Mouse (Mus musculus): Measurements from ENCODE around the gene Yif1b. TPM values are rescaled to one million over a fixed set of nuclear protein-coding genes. Genes with fewer than 3 reads are reported as not detected.
"Not testable (repeated sequence)": the region's sequence is repeated elsewhere in the genome, so short reads cannot be mapped to it uniquely, and the experiment has no call there.

The Yif1b gene
- 109 and 114 TPM in 2 replicates for polyA plus RNA-seq (2015; fragmentation: Nextera tagmentation; extraction: Ambion mirVana)

- H3K4me2 ChIP-seq (ENCODE audit: low read length), result peak within 1 kb of the TSS; percentile 91
- ATAC-seq, result peak; percentile 98
- peak within 1 kb of the TSS; percentile 80 for H3K4me3 ChIP-seq (ENCODE audit: low read length)
- no peaks in the 10 kb centered on the region for H3K9me3 ChIP-seq (ENCODE audit: control insufficient read depth, low read length)
- peak within 1 kb of the TSS; percentile 81 for H3K9ac ChIP-seq (ENCODE audit: low read depth, low read length)
- H3K36me3 ChIP-seq (ENCODE audit: control insufficient read depth, insufficient read depth, low read length), result no peaks in the 10 kb centered on the region
- peaks cover 4% of the 10 kb centered on the region for H3K27me3 ChIP-seq (replicated peaks; ENCODE audit: control insufficient read depth, insufficient read depth, low read length)
- H3K4me1 ChIP-seq (ENCODE audit: control insufficient read depth, insufficient read depth, low read depth, low read length), result peaks cover 9% of the 10 kb centered on the region
- peak within 1 kb of the TSS; percentile 89 for H3K27ac ChIP-seq (ENCODE audit: low read depth, low read length)
- WGBS, result under 1% methylated on average over 60 of the region's 60 CpGs
These were observed at the start of gene Yif1b for GRCm38 (mm10) chr7:29238019-29238967. Gene Yif1b, plus strand, starts transcription at chr7:29238329.

DNA sequence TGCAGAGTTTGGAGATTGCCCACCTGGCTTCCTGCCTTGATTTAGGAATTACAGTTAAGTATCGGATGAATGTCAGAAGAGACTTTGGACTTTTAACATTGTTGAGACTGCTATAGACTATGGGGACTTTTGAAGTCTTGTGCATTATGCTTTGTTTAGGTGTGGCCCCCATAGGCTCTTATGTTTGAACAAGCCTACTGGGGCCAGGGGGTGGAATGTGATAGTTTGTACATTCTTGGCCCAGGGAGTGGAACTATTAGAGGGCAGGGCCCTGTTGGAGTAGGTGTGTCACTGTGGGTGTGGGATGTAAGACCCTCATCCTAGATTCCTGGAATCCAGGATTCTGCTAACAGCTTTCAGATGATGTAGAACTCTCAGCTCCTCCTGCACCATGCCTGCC is 43.9 kb upstream of the Yif1b start:
- not testable (repeated sequence) for H3K27ac ChIP-seq (ENCODE audit: low read depth, low read length); H3K9me3 ChIP-seq (ENCODE audit: control insufficient read depth, low read length); H3K4me3 ChIP-seq (ENCODE audit: low read length); H3K27me3 ChIP-seq (replicated peaks; ENCODE audit: control insufficient read depth, insufficient read depth, low read length); H3K4me1 ChIP-seq (ENCODE audit: control insufficient read depth, insufficient read depth, low read depth, low read length); ATAC-seq; H3K9ac ChIP-seq (ENCODE audit: low read depth, low read length); H3K4me2 ChIP-seq (ENCODE audit: low read length); H3K36me3 ChIP-seq (ENCODE audit: control insufficient read depth, insufficient read depth, low read length)
- WGBS, result 100% methylated on average over 1 of the region's 1 CpGs

DNA sequence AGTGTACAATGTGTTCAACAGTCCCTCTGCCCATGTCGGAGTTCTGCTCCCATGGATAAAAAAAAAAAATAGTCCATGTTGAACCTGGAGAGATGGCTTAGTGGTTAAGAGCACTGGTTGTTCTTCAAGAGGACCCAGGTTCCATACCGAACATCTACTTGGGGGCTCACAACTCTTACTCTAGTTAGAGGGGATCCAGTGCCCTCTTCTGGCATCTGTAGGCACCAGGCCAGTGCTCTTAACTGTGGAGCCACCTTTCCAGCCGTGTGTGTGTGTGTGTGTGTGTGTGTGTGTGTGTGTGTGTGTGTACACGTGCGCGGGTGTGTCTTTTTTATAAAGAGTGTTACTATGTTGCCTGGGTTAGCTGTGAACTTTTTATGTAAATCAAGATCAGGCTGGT is 35.6 kb upstream of the Yif1b start:
- Histone ChIP-seq H3K4me2 (ENCODE audit: low read length) (no peak overlapping the region), H3K27me3 (replicated peaks; ENCODE audit: control insufficient read depth, insufficient read depth, low read length) (no peaks in the 10 kb centered on the region), H3K27ac (ENCODE audit: low read depth, low read length) (no peak overlapping the region), H3K36me3 (ENCODE audit: control insufficient read depth, insufficient read depth, low read length) (no peaks in the 10 kb centered on the region), H3K9ac (ENCODE audit: low read depth, low read length) (no peak overlapping the region), H3K9me3 (ENCODE audit: control insufficient read depth, low read length) (no peaks in the 10 kb centered on the region), H3K4me1 (ENCODE audit: control insufficient read depth, insufficient read depth, low read depth, low read length) (no peaks in the 10 kb centered on the region), H3K4me3 (ENCODE audit: low read length) (no peak overlapping the region)
- 89% methylated on average over 6 of the region's 6 CpGs for WGBS
- ATAC-seq, result no peak

GRCm38 (mm10) chr7:29211013-29211412 is 27.1 kb upstream of the Yif1b start:
- Histone ChIP-seq H3K4me3 (ENCODE audit: low read length) (peak overlapping the region; percentile 40), H3K27ac (ENCODE audit: low read depth, low read length) (peak overlapping the region; percentile 8; the same call in 1 of the 2 replicates), H3K4me2 (ENCODE audit: low read length) (peak overlapping the region; percentile 59), H3K4me1 (ENCODE audit: control insufficient read depth, insufficient read depth, low read depth, low read length) (peaks cover 12% of the 10 kb centered on the region)
- 27% methylated on average over 15 of the region's 15 CpGs for WGBS
- not testable (repeated sequence) for H3K27me3 ChIP-seq (replicated peaks; ENCODE audit: control insufficient read depth, insufficient read depth, low read length); H3K9ac ChIP-seq (ENCODE audit: low read depth, low read length); ATAC-seq; H3K36me3 ChIP-seq (ENCODE audit: control insufficient read depth, insufficient read depth, low read length); H3K9me3 ChIP-seq (ENCODE audit: control insufficient read depth, low read length)

DNA sequence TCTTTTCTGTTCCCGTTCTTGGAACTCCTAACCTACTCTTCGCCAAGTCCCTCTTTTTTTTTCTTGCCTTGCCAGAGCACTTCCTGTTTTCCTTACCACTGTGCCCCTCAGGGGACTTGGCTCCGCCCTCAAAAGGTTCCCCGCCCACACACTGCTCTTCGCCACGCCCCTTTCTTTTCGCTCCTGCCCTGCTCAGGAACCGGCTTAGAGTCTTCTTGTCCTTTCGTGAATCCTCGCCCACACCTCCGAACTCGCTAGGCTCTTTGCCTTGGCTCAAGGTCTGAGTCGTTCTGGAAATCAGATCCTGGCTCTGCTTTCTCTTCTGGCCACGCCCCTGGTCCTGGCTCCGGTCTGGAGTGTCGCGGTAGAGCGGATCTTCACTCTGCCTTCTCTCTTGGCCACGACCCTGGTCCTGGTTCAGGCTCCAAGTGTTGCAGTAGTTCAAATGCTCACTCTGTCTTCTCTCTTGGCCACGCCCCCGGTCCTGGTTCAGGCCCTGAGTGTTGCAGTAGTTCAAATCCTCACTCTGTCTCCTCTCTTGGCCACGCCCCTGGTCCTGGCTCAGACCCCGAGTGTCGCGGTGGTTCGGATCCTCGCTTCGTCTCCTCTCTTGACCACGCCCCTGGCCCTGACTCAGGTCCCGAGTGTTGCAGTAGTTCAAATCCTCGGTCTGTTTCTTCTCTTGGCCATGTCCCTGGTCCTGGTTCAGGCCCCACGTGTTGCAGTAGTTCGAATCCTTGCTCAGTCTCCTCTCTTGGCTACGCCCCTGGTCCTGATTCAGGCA is 26.5 kb upstream of the Yif1b start:
- no peaks in the 10 kb centered on the region for H3K9me3 ChIP-seq (ENCODE audit: control insufficient read depth, low read length)
- peak; percentile 53 for ATAC-seq
- peaks cover 12% of the 10 kb centered on the region for H3K4me1 ChIP-seq (ENCODE audit: control insufficient read depth, insufficient read depth, low read depth, low read length)
- no peaks in the 10 kb centered on the region for H3K36me3 ChIP-seq (ENCODE audit: control insufficient read depth, insufficient read depth, low read length)
- H3K4me2 ChIP-seq (ENCODE audit: low read length), result peak overlapping the region; percentile 59
- peak overlapping the region; percentile 8; the same call in 1 of the 2 replicates for H3K27ac ChIP-seq (ENCODE audit: low read depth, low read length)
- no peaks in the 10 kb centered on the region for H3K27me3 ChIP-seq (replicated peaks; ENCODE audit: control insufficient read depth, insufficient read depth, low read length)
- 6% methylated on average over 34 of the region's 34 CpGs for WGBS
- peak overlapping the region; percentile 40 for H3K4me3 ChIP-seq (ENCODE audit: low read length)
- H3K9ac ChIP-seq (ENCODE audit: low read depth, low read length), result peak overlapping the region; percentile 50

- Histone ChIP-seq H3K36me3 (ENCODE audit: control insufficient read depth, insufficient read depth, low read length) (no peaks in the 10 kb centered on the region), H3K9ac (ENCODE audit: low read depth, low read length) (no peak overlapping the region), H3K27me3 (replicated peaks; ENCODE audit: control insufficient read depth, insufficient read depth, low read length) (no peaks in the 10 kb centered on the region), H3K9me3 (ENCODE audit: control insufficient read depth, low read length) (no peaks in the 10 kb centered on the region), H3K4me1 (ENCODE audit: control insufficient read depth, insufficient read depth, low read depth, low read length) (peaks cover 12% of the 10 kb centered on the region), H3K4me2 (ENCODE audit: low read length) (peak overlapping the region; percentile 59), H3K27ac (ENCODE audit: low read depth, low read length) (no peak overlapping the region), H3K4me3 (ENCODE audit: low read length) (peak overlapping the region; percentile 40; the same call in 1 of the 2 replicates)
- 11% methylated on average over 26 of the region's 26 CpGs for WGBS
- no peak for ATAC-seq
These were observed 25.8 kb upstream of the Yif1b start for GRCm38 (mm10) chr7:29212199-29212765.

DNA sequence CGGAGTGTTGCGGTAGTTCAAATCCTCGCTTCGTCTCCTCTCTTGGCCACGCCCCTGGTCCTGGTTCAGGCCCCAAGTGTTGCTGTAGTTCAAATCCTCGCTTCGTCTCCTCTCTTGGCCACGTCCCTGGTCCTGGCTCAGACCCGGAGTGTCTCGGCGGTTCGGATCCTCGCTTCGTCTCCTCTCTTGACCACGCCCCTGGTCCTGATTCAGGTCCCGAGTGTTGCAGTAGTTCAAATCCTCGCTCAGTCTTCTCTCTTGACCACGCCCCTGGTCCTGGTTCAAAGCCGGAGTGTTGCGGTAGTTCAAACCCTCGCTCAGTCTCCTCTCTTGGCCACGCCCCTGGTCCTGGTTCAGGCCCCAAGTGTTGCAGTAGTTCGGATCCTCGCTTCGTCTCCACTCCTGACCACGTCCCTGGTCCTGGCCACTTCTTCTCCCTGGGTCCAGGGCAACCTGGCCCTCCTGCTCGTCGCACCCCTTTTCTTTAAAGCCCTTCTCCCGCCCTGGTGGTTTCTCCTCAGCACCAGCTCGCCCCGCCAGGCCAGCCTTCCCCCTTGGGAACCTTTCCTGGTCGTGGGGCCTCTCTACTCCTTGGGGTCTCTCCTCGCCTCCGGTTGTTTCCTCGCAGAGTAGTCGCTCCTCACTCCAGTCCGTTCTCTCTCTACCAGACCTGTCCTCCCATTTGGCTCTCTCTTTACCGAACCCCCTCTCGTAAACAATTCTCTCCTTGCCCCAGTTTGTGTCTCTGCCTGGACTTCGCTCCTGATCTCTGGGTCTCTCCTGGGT is 25.2 kb upstream of the Yif1b start:
- ATAC-seq, result peak; percentile 21
- not testable (repeated sequence) for H3K27me3 ChIP-seq (replicated peaks; ENCODE audit: control insufficient read depth, insufficient read depth, low read length); H3K9me3 ChIP-seq (ENCODE audit: control insufficient read depth, low read length); H3K27ac ChIP-seq (ENCODE audit: low read depth, low read length); H3K36me3 ChIP-seq (ENCODE audit: control insufficient read depth, insufficient read depth, low read length)
- Histone ChIP-seq H3K9ac (ENCODE audit: low read depth, low read length) (peak overlapping the region; percentile 22; the same call in 1 of the 2 replicates), H3K4me1 (ENCODE audit: control insufficient read depth, insufficient read depth, low read depth, low read length) (peaks cover 12% of the 10 kb centered on the region), H3K4me2 (ENCODE audit: low read length) (peak overlapping the region; percentile 59), H3K4me3 (ENCODE audit: low read length) (peak overlapping the region; percentile 24)
- WGBS, result 18% methylated on average over 40 of the region's 40 CpGs

GRCm38 (mm10) chr7:29213675-29214082 is 24.4 kb upstream of the Yif1b start, which contains the start of gene Catsperg1:
Gene Catsperg1, minus strand, starts transcription at chr7:29214035.
- H3K4me3 ChIP-seq (ENCODE audit: low read length), result peak within 1 kb of the TSS; percentile 24
- H3K36me3 ChIP-seq (ENCODE audit: control insufficient read depth, insufficient read depth, low read length), result no peaks in the 10 kb centered on the region
- H3K27me3 ChIP-seq (replicated peaks; ENCODE audit: control insufficient read depth, insufficient read depth, low read length), result no peaks in the 10 kb centered on the region
- 3% methylated on average over 20 of the region's 20 CpGs for WGBS
- H3K4me1 ChIP-seq (ENCODE audit: control insufficient read depth, insufficient read depth, low read depth, low read length), result peaks cover 12% of the 10 kb centered on the region
- H3K9ac ChIP-seq (ENCODE audit: low read depth, low read length), result peak within 1 kb of the TSS; percentile 22
- peak; percentile 86 for ATAC-seq
- peak within 1 kb of the TSS; percentile 59 for H3K4me2 ChIP-seq (ENCODE audit: low read length)
- H3K9me3 ChIP-seq (ENCODE audit: control insufficient read depth, low read length), result no peaks in the 10 kb centered on the region
- peak within 1 kb of the TSS; percentile 57; the same call in 1 of the 2 replicates for H3K27ac ChIP-seq (ENCODE audit: low read depth, low read length)
